Mouse (Mus musculus) neural tube, embryonic 14.5 days (tissue): ENCODE measurements around the gene Ivd. TPM values are rescaled to one million over a fixed set of nuclear protein-coding genes. Genes with fewer than 3 reads are reported as not detected.
A peak's percentile ranks its signal among the peaks of the same experiment; 100 is the strongest.

Experiments used
- ATAC-seq: fragments of 200-750 bp; cut with Nextera tagmentation; 2 replicates; pipeline ENCODE4 v1.8.0; 2017; ENCODE audit warnings: low read depth, mild to moderate bottlenecking, moderate TSS enrichment, moderate library complexity
- H3K27ac ChIP-seq: fragments of 300-500 bp; sonication (generic); 2 replicates; pipeline ENCODE4 v1.5.1; 2014; ENCODE audit warnings: low read depth, mild to moderate bottlenecking, control low read depth, low read length, moderate library complexity, mixed read lengths
- H3K27me3 ChIP-seq: fragments of 300-500 bp; sonication (generic); 2 replicates; pipeline ENCODE4 v1.6.1; 2014; ENCODE audit warnings: low read length; ENCODE audit not compliant: control insufficient read depth, insufficient read depth
- H3K36me3 ChIP-seq: fragments of 300-500 bp; sonication (generic); 2 replicates; pipeline ENCODE4 v1.6.1; 2014; ENCODE audit warnings: low read length, mixed read lengths; ENCODE audit not compliant: control insufficient read depth, insufficient read depth
- H3K4me1 ChIP-seq: fragments of 300-500 bp; sonication (generic); 2 replicates; pipeline ENCODE4 v1.6.1; 2014; ENCODE audit warnings: low read length; ENCODE audit not compliant: control insufficient read depth, insufficient read depth
- H3K4me2 ChIP-seq: fragments of 300-500 bp; sonication (generic); 2 replicates; pipeline ENCODE4 v1.6.1; 2014; ENCODE audit warnings: mild to moderate bottlenecking, low read depth, low read length, control low read depth
- H3K4me3 ChIP-seq: fragments of 300-500 bp; sonication (generic); 2 replicates; pipeline ENCODE4 v1.5.1; 2014; ENCODE audit warnings: low read depth, low read length, control low read depth, mixed read lengths
- H3K9ac ChIP-seq: fragments of 300-500 bp; sonication (generic); replicated peaks from 2 replicates; pipeline ENCODE4 v1.6.1; 2014; ENCODE audit warnings: low read depth, mild to moderate bottlenecking, control low read depth, low read length, mixed read lengths
- H3K9me3 ChIP-seq: fragments of 300-500 bp; sonication (generic); 2 replicates; pipeline ENCODE4 v1.6.1; 2016; ENCODE audit warnings: low read length; ENCODE audit not compliant: control insufficient read depth
- WGBS: fragments of 180-500 bp; shearing (Covaris S2); extraction: QIAGEN DNeasy Blood & Tissue Kit; methylation state at CpG from one replicate; pipeline ENCODE4 v1.1.7; 2014; 5-methylcytosine and 5-hydroxymethylcytosine counted together
- polyA plus RNA-seq: library from polyadenylated mRNA; unstranded; fragments of >200 nt; fragmentation: Nextera tagmentation; extraction: Ambion mirVana; gene quantifications from 2 replicates; pipeline ENCODE4 v1.2.1, GENCODE M21; 2014

Gene Ivd
- polyA plus RNA-seq, 1 experiment from 2014 or later, result 37.7 TPM

- Histone ChIP-seq H3K4me2 (peak overlapping the region; percentile 99), H3K27ac (no peak overlapping the region), H3K9ac (peak overlapping the region; percentile 90), H3K27me3 (peaks cover 36% of the 10 kb centered on the region), H3K36me3 (no peaks in the 10 kb centered on the region), H3K4me1 (peaks cover 36% of the 10 kb centered on the region), H3K4me3 (peak overlapping the region; percentile 90), H3K9me3 (no peaks in the 10 kb centered on the region)
- WGBS, result under 1% methylated on average over 11 of the region's 11 CpGs
- peak; percentile 20; the same call in 1 of the 2 replicates for ATAC-seq
Measured at GRCm38 (mm10) chr2:118900826-118901140, 39.0 kb downstream of the Ivd start.

DNA sequence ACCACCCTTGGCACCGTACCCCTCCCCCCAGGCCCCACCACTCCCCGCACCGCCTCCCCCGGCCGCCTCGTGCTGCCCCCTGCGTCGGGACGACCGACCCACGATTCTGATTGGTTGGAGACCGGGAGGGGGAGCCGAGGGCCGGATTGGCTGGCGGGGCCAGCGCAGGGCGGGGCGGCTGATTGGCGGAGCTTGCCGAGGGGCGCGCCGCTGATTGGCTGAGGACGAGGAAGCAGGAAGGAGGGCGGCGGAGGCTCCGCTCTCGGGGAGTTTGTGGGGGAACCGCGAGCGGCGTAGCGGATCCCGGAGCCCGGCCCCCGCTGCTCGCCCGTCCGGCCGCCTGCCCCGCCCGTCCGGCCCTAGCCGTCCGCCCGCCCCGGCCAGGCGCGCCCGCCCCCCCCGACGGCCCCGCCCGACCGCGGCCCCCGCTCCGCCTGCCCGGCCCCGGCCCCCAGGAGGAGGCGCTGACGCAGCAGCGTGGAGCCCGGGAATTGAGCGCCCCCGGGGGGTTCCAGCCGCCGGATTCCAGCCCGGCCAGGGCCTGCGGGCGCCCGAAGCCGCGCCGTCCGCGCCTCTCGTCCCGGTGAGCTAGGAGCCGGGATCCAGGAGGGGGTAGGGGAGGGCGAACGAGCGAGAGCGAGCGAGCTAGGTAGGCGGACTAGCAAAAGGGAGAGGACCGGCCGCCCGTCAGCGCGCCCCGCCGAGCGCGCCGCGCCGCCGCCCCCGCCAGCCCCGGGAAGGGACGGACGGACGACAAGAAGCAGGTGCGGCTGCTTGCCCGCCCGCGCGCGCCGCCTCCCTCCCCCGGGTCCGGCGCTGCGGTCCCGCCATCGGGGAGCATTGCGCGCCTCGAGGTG, 39.6 kb downstream of the Ivd start:
- Histone ChIP-seq H3K36me3 (no peaks in the 10 kb centered on the region), H3K4me1 (peaks cover 35% of the 10 kb centered on the region), H3K4me2 (peak overlapping the region; percentile 99), H3K27me3 (peaks cover 30% of the 10 kb centered on the region), H3K9me3 (no peaks in the 10 kb centered on the region), H3K27ac (peak overlapping the region; percentile 86), H3K4me3 (peak overlapping the region; percentile 90), H3K9ac (peak overlapping the region; percentile 90)
- WGBS, result under 1% methylated on average over 68 of the region's 120 CpGs
- peak; percentile 92 for ATAC-seq

GRCm38 (mm10) chr2:118902051-118903025, 40.6 kb downstream of the Ivd start:
- H3K4me3 ChIP-seq, result peak overlapping the region; percentile 90
- peaks cover 21% of the 10 kb centered on the region for H3K27me3 ChIP-seq
- no peaks in the 10 kb centered on the region for H3K9me3 ChIP-seq
- WGBS, result 0% methylated on average over 59 of the region's 106 CpGs
- ATAC-seq, result peak; percentile 18
- H3K27ac ChIP-seq, result peak overlapping the region; percentile 86
- H3K36me3 ChIP-seq, result no peaks in the 10 kb centered on the region
- H3K4me2 ChIP-seq, result peak overlapping the region; percentile 99
- peak overlapping the region; percentile 90 for H3K9ac ChIP-seq
- H3K4me1 ChIP-seq, result peaks cover 26% of the 10 kb centered on the region

GRCm38 (mm10) chr2:118903333-118903741, 41.6 kb downstream of the Ivd start:
- peaks cover 23% of the 10 kb centered on the region for H3K4me1 ChIP-seq
- ATAC-seq, result no peak
- H3K4me2 ChIP-seq, result peak overlapping the region; percentile 99
- H3K27me3 ChIP-seq, result peaks cover 13% of the 10 kb centered on the region
- no peaks in the 10 kb centered on the region for H3K36me3 ChIP-seq
- H3K4me3 ChIP-seq, result peak overlapping the region; percentile 90
- no peaks in the 10 kb centered on the region for H3K9me3 ChIP-seq
- peak overlapping the region; percentile 90 for H3K9ac ChIP-seq
- no peak overlapping the region for H3K27ac ChIP-seq
- WGBS, result 8% methylated on average over 10 of the region's 10 CpGs

GRCm38 (mm10) chr2:118905433-118906117, 43.8 kb downstream of the Ivd start:
- Histone ChIP-seq H3K9ac (no peak overlapping the region), H3K4me3 (no peak overlapping the region)
- no peak for ATAC-seq

DNA sequence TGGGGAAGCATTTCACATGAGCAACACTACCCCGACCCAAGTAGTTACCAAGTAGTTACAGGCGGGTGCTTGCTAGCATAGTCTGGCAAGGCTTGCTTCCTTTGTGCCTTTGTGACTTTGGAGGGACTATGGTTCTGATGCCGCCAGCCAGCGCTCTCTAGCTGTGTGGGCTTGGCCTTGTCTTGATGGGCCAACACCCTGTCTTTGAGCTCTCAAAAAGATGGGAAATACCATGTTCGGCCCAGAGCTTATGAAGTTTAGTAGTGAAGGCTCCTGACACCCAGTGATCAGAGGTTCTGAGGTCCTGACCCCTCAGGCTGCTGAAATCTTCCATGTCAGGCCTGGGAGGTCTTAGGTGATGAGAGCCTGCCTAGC, 44.4 kb downstream of the Ivd start:
- H3K4me2 ChIP-seq, result no peak overlapping the region
- H3K4me3 ChIP-seq, result no peak overlapping the region
- 73% methylated on average over 5 of the region's 5 CpGs for WGBS
- H3K4me1 ChIP-seq, result peaks cover 17% of the 10 kb centered on the region
- no peak overlapping the region for H3K9ac ChIP-seq
- no peak overlapping the region for H3K27ac ChIP-seq
- no peak for ATAC-seq
- no peaks in the 10 kb centered on the region for H3K9me3 ChIP-seq
- no peaks in the 10 kb centered on the region for H3K27me3 ChIP-seq
- no peaks in the 10 kb centered on the region for H3K36me3 ChIP-seq

More at GRCm38 (mm10) chr2:118905433-118906117, 43.8 kb downstream of the Ivd start:
- Histone ChIP-seq H3K27me3 (no peaks in the 10 kb centered on the region), H3K27ac (no peak overlapping the region), H3K36me3 (no peaks in the 10 kb centered on the region), H3K9me3 (no peaks in the 10 kb centered on the region), H3K4me2 (no peak overlapping the region), H3K4me1 (peaks cover 17% of the 10 kb centered on the region)
- 83% methylated on average over 7 of the region's 7 CpGs for WGBS

GRCm38 (mm10) chr2:118907781-118908180, 46.0 kb downstream of the Ivd start:
- no peak for ATAC-seq
- H3K4me1 ChIP-seq, result peaks cover 17% of the 10 kb centered on the region
- no peak overlapping the region for H3K9ac ChIP-seq
- H3K36me3 ChIP-seq, result no peaks in the 10 kb centered on the region
- no peak overlapping the region for H3K27ac ChIP-seq
- 91% methylated on average over 3 of the region's 3 CpGs for WGBS
- no peak overlapping the region for H3K4me2 ChIP-seq
- no peak overlapping the region for H3K4me3 ChIP-seq
- H3K27me3 ChIP-seq, result no peaks in the 10 kb centered on the region
- no peaks in the 10 kb centered on the region for H3K9me3 ChIP-seq

DNA sequence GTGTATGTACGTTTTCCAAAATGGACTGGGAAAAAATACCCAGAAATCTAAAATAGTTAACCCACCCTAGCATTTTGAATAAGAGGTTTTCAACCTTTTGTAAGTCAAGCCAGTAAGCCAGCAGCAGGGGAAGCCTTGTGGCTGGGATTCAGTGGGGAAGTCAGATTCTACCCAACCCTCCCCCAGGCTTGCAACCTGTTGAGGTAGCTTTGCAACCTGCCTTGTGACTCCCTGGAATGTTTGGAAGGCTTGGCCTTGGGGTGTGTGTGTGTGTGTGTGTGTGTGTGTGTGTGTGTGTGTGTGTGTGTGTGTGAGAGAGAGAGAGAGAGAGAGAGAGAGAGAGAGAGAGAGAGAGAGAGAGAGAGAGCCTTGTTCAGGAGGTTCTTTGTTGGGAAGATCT, 47.4 kb downstream of the Ivd start:
- no peak for ATAC-seq
- WGBS, result 77% methylated on average over 1 of the region's 1 CpGs
- Histone ChIP-seq H3K4me2 (no peak overlapping the region), H3K36me3 (no peaks in the 10 kb centered on the region), H3K27me3 (no peaks in the 10 kb centered on the region), H3K27ac (no peak overlapping the region), H3K4me3 (no peak overlapping the region), H3K9ac (no peak overlapping the region), H3K4me1 (peaks cover 12% of the 10 kb centered on the region; the same call in 1 of the 2 replicates), H3K9me3 (no peaks in the 10 kb centered on the region)
